8 mouse cellular contexts compared by ENCODE assay signal in the genomic region with DNA sequence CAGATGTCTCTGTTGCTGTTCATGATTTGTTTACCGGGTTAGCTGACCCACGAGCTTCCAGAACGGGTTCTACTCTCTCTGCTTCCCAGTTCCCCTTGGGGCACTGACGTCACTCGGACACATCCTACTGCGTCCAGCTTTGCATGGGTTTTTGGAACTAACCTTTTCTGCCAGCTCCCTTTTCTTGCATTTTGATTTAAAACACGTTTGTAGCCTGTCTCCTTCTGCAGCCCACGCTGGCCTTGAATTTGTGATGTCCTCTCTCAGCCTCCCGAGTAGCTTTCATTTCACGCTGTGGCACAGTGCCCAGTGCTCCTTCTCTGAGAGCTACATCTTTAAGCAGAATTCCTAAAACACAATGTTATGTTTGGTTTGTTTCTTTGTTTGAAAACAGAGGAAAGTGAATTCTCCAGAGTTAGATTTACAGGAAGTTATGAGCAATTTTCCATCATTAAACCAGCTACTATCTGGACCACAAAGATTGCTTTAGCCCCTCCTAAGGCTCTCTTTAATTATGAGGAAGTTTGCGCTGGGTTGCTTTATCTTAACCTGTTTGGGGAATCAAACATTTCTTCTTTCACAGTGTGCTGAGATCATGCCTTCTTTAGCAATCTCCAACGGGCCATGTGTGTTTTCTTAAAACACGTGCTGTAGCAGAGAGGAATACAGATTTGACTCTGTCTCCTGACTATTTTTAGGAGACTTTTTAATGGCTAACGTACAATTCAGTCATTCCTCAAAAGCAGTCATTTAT. TPM values are rescaled to one million over a fixed set of nuclear protein-coding genes. Genes with fewer than 3 reads are reported as not detected.
A peak's percentile ranks its signal among the peaks of the same experiment; 100 is the strongest.
DNase-seq lines count a peak whose midpoint lies in the region; ATAC-seq and TF ChIP-seq lines count a peak whose summit lies in the region.

No protein-coding gene starts in this region.

- DNase-seq in layer of hippocampus, adult 2 months (ENCODE audit: low spot score in 2 of 2) = no peak
- DNase-seq in layer of hippocampus, adult 11-12 months (ENCODE audit: low spot score) = no peak
- DNase-seq in adrenal gland, postnatal 4 days (ENCODE audit: low spot score in 2 of 2) = peak; percentile 7 to 15
- DNase-seq in intestine, embryonic 14.5 days (ENCODE audit: low spot score) = no peak
- DNase-seq in skeletal muscle tissue, adult 2 months (ENCODE audit: low read depth, low spot score) = peak; percentile 4
- DNase-seq in B cell, adult 2 months = no peak
- DNase-seq in layer of hippocampus, postnatal 25 days (ENCODE audit: extremely low spot score in 1 of 2, low spot score in 1 of 2) = no peak
- no peak for DNase-seq in midbrain, embryonic 14.5 days

- peak overlapping the region; percentile 29 for H3K4me2 ChIP-seq in intestine, embryonic 14.5 days (ENCODE audit: low read length)
- H3K4me2 ChIP-seq in midbrain, embryonic 14.5 days (ENCODE audit: low read length) = no peak overlapping the region

- peaks cover 10% of the 10 kb centered on the region for H3K4me1 ChIP-seq in intestine, embryonic 14.5 days (replicated peaks; ENCODE audit: control insufficient read depth, insufficient read depth, low read length)
- H3K4me1 ChIP-seq in midbrain, embryonic 14.5 days (ENCODE audit: control insufficient read depth, insufficient read depth, low read length) = no peaks in the 10 kb centered on the region

- no peak overlapping the region for H3K9ac ChIP-seq in intestine, embryonic 14.5 days (ENCODE audit: low read length)
- H3K9ac ChIP-seq in midbrain, embryonic 14.5 days (replicated peaks; ENCODE audit: low read length) = no peak overlapping the region

- H3K27ac ChIP-seq in layer of hippocampus, adult 2 months = no peak overlapping the region
- H3K27ac ChIP-seq in intestine, embryonic 14.5 days (ENCODE audit: low read depth) = peak overlapping the region; percentile 47
- H3K27ac ChIP-seq in midbrain, embryonic 14.5 days (replicated peaks; ENCODE audit: low read depth, low read length) = no peak overlapping the region

- 35% methylated on average over 14 of the region's 14 CpGs for WGBS in intestine, embryonic 14.5 days
- WGBS in midbrain, embryonic 14.5 days = 71% methylated on average over 14 of the region's 14 CpGs

- H3K27me3 ChIP-seq in intestine, embryonic 14.5 days (replicated peaks; ENCODE audit: control insufficient read depth, insufficient read depth, low read length) = no peaks in the 10 kb centered on the region
- H3K27me3 ChIP-seq in midbrain, embryonic 14.5 days (ENCODE audit: control insufficient read depth, insufficient read depth, low read length) = no peaks in the 10 kb centered on the region

- H3K4me3 ChIP-seq in layer of hippocampus, adult 2 months = peak overlapping the region; percentile 17
- H3K4me3 ChIP-seq in intestine, embryonic 14.5 days (ENCODE audit: low read depth, low read length) = 0 out of 2 replicates have a peak overlapping the region, but pooled peaks have one; percentile 1
- H3K4me3 ChIP-seq in midbrain, embryonic 14.5 days (replicated peaks; ENCODE audit: low read depth, low read length) = no peak overlapping the region

- no peak for TF ChIP-seq CTCF in layer of hippocampus, adult 2 months (conservative IDR thresholded peaks at IDR 0.05)

- no peaks in the 10 kb centered on the region for H3K36me3 ChIP-seq in intestine, embryonic 14.5 days (ENCODE audit: control insufficient read depth, insufficient read depth, low read length)
- no peaks in the 10 kb centered on the region for H3K36me3 ChIP-seq in midbrain, embryonic 14.5 days (ENCODE audit: control insufficient read depth, insufficient read depth, low read length)

- H3K9me3 ChIP-seq in intestine, embryonic 14.5 days (ENCODE audit: control insufficient read depth, low read length) = no peaks in the 10 kb centered on the region
- H3K9me3 ChIP-seq in midbrain, embryonic 14.5 days (ENCODE audit: control insufficient read depth, low read length) = no peaks in the 10 kb centered on the region

- no peak for ATAC-seq in intestine, embryonic 14.5 days (replicated peaks; ENCODE audit: low FRiP score, low TSS enrichment, low read depth)
- ATAC-seq in midbrain, embryonic 14.5 days (ENCODE audit: low FRiP score, low TSS enrichment) = no peak

RNA-seq across cellular contexts. Expression of a gene that starts 33.8 kb away (rescaled TPM):
- total RNA-seq in layer of hippocampus, adult 2 months (2021) = not detected
- total RNA-seq in adrenal gland, postnatal 4 days (2021) = 1 to 10 TPM; 2.6 to 9.8 TPM
- 3.8 and 5.3 TPM in 2 replicates for polyA plus RNA-seq in intestine, embryonic 14.5 days (2014; fragmentation: Nextera tagmentation; extraction: Ambion mirVana)
- under 1 TPM; 0.05 to 0.52 TPM for total RNA-seq in layer of hippocampus, postnatal 25 days (2021)
- polyA plus RNA-seq in midbrain, embryonic 14.5 days (2014; fragmentation: Nextera tagmentation; extraction: Ambion mirVana) = not detected in 2 replicates

Comparison
In these comparisons a context has a peak if more than half of its experiments do, and no peak if none do; other contexts are left out.
1. DNase-seq: peak in adrenal gland, postnatal 4 days (2 of 2) and skeletal muscle tissue, adult 2 months (single experiment); none in layer of hippocampus, adult 2 months (0 of 2), layer of hippocampus, adult 11-12 months (single experiment), intestine, embryonic 14.5 days (single experiment), B cell, adult 2 months (0 of 2), layer of hippocampus, postnatal 25 days (0 of 2) and midbrain, embryonic 14.5 days (single experiment).